Mouse (Mus musculus): ENCODE results near the gene Pitpnb.

The Pitpnb gene

GRCm38 (mm10) chr5:111327420-111327819, 3.1 kb upstream of the Pitpnb start:
- TF ChIP-seq GATA4 (IDR thresholded peaks at IDR 0.05; ENCODE audit: insufficient replicate concordance, low read length): no peak

- no peak for TF ChIP-seq GATA4 (IDR thresholded peaks at IDR 0.05; ENCODE audit: insufficient replicate concordance, low read length)
Observed at GRCm38 (mm10) chr5:111329782-111330416, 664 bp upstream of the Pitpnb start.

- TF ChIP-seq GATA4 (IDR thresholded peaks at IDR 0.05; ENCODE audit: insufficient replicate concordance, low read length): no peak
Observed at GRCm38 (mm10) chr5:111331099-111331435, 504 bp downstream of the Pitpnb start.

GRCm38 (mm10) chr5:111335939-111336691, 5.6 kb downstream of the Pitpnb start:
- no peak for TF ChIP-seq GATA4 (IDR thresholded peaks at IDR 0.05; ENCODE audit: insufficient replicate concordance, low read length)

GRCm38 (mm10) chr5:111341609-111342008, 11.0 kb downstream of the Pitpnb start:
- TF ChIP-seq GATA4 (IDR thresholded peaks at IDR 0.05; ENCODE audit: insufficient replicate concordance, low read length): no peak

GRCm38 (mm10) chr5:111344721-111345400, 14.3 kb downstream of the Pitpnb start:
- TF ChIP-seq GATA4 (IDR thresholded peaks at IDR 0.05; ENCODE audit: insufficient replicate concordance, low read length): no peak

- no peak for TF ChIP-seq GATA4 (IDR thresholded peaks at IDR 0.05; ENCODE audit: insufficient replicate concordance, low read length)
Observed at GRCm38 (mm10) chr5:111356811-111357617, 26.5 kb downstream of the Pitpnb start.

GRCm38 (mm10) chr5:111360546-111360945, 30.0 kb downstream of the Pitpnb start:
- TF ChIP-seq GATA4 (IDR thresholded peaks at IDR 0.05; ENCODE audit: insufficient replicate concordance, low read length): no peak

- no peak for TF ChIP-seq GATA4 (IDR thresholded peaks at IDR 0.05; ENCODE audit: insufficient replicate concordance, low read length)
Observed at GRCm38 (mm10) chr5:111361058-111361457, 30.5 kb downstream of the Pitpnb start.

GRCm38 (mm10) chr5:111361846-111362245, 31.3 kb downstream of the Pitpnb start:
- TF ChIP-seq GATA4 (IDR thresholded peaks at IDR 0.05; ENCODE audit: insufficient replicate concordance, low read length): no peak

- TF ChIP-seq GATA4 (IDR thresholded peaks at IDR 0.05; ENCODE audit: insufficient replicate concordance, low read length): no peak
Observed at GRCm38 (mm10) chr5:111363446-111364062, 33.0 kb downstream of the Pitpnb start.

GRCm38 (mm10) chr5:111364533-111364932, 34.0 kb downstream of the Pitpnb start:
- no peak for TF ChIP-seq GATA4 (IDR thresholded peaks at IDR 0.05; ENCODE audit: insufficient replicate concordance, low read length)

- TF ChIP-seq GATA4 (IDR thresholded peaks at IDR 0.05; ENCODE audit: insufficient replicate concordance, low read length): no peak
Observed at GRCm38 (mm10) chr5:111366140-111366539, 35.6 kb downstream of the Pitpnb start.

GRCm38 (mm10) chr5:111367937-111368517, 37.5 kb downstream of the Pitpnb start:
- no peak for TF ChIP-seq GATA4 (IDR thresholded peaks at IDR 0.05; ENCODE audit: insufficient replicate concordance, low read length)

Data from liver, adult (tissue).